ENCODE assay signal across 8 mouse cellular contexts in genomic region chr19:4442408-4442807, GRCm38 (mm10). TPM values are rescaled to one million over a fixed set of nuclear protein-coding genes. Genes with fewer than 3 reads are reported as not detected.
DNase-seq lines count a peak whose midpoint lies in the region.

No protein-coding gene starts in this region.

- intact Hi-C loops in left cerebral cortex, postnatal 10 days (cut with DNase I), result loop anchor here (10.0 kb wide), 1 partner anchor 188 kb away; no protein-coding TSS in a partner anchor

- peak; percentile 75 to 91 for DNase-seq in adrenal gland, adult (ENCODE audit: inconsistent age in 2 of 2, low spot score in 1 of 2)
- no peak for DNase-seq in adrenal gland, adult 8-10 months
- DNase-seq in cerebellum, postnatal 36 days, result peak; percentile 81 to 86
- peak; percentile 75 to 83 for DNase-seq in frontal cortex, postnatal 36 days (ENCODE audit: low spot score in 2 of 2)
- DNase-seq in hindlimb bud, embryonic 11.5 days (ENCODE audit: extremely low spot score, low read depth, low spot score), result peak; percentile 62
- DNase-seq in left cerebral cortex, postnatal 10 days (ENCODE audit: extremely low spot score in 1 of 2, low spot score in 2 of 2), result peak; percentile 48 to 78
- peak; percentile 77 for DNase-seq in mesoderm, embryonic 11.5 days (ENCODE audit: low read depth, low spot score)
- peak; percentile 27 to 72 for DNase-seq in spleen, adult 18-20 months

RNA-seq across cellular contexts. Expression of gene Rhod, which starts 3.2 kb away (rescaled TPM):
- total RNA-seq in adrenal gland, adult 8-10 months (2022), result 10 to 100 TPM; 29.8 to 48.0 (median 39.3) TPM
- total RNA-seq in left cerebral cortex, postnatal 10 days (2021), result 1 to 10 TPM in 1 of 2 experiments, under 1 TPM in 1; 0.95 to 1.7 TPM

RNA-seq across cellular contexts. Expression of gene Syt12, which starts 34.8 kb away (rescaled TPM):
- 10 to 100 TPM; 60.5 to 90.4 (median 73.7) TPM for total RNA-seq in adrenal gland, adult 8-10 months (2022)
- total RNA-seq in left cerebral cortex, postnatal 10 days (2021), result 10 to 100 TPM; 13.3 to 16.6 TPM

RNA-seq across cellular contexts. Expression of gene Kdm2a, which starts 44.3 kb away (rescaled TPM):
- 100 to 1,000 TPM in 3 of 4 experiments, 10 to 100 TPM in 1; 88.6 to 150 (median 124) TPM for total RNA-seq in adrenal gland, adult 8-10 months (2022)
- total RNA-seq in left cerebral cortex, postnatal 10 days (2021), result 10 to 100 TPM; 66.6 to 67.3 TPM

RNA-seq across cellular contexts. Expression of gene 2010003K11Rik, which starts 56.0 kb away (rescaled TPM):
- 10 to 100 TPM; 12.2 to 22.5 (median 20.2) TPM for total RNA-seq in adrenal gland, adult 8-10 months (2022)
- total RNA-seq in left cerebral cortex, postnatal 10 days (2021), result not detected

Comparison
In these comparisons a context has a peak if more than half of its experiments do, and no peak if none do; other contexts are left out.
1. RNA of gene Rhod, which starts 3.2 kb away (total RNA-seq): 29.8 to 48.0 TPM in adrenal gland, adult 8-10 months; 0.95 to 1.7 TPM in left cerebral cortex, postnatal 10 days; every median in the first group is over 10 times any median in the second.